Mouse (Mus musculus) layer of hippocampus, postnatal 14 days (tissue): ENCODE measurements around the gene Insig2. TPM values are rescaled to one million over a fixed set of nuclear protein-coding genes. Genes with fewer than 3 reads are reported as not detected.

Experiments used
- DNase-seq, 2 experiments: peaks; one replicate each; pipeline ENCODE4 v3.0.0; 2021 to 2022; ENCODE audit warnings: low spot score in 2 of 2, mixed read lengths in 1 of 2
- long read RNA-seq, 2 experiments: library from polyadenylated mRNA; stranded (forward); transcript quantifications; one replicate each; pipeline ENCODE4 v2.0.0; 2021
- total RNA-seq, 2 experiments: library from RNA; stranded (reverse); gene quantifications; 2 replicates each; pipeline ENCODE4 v1.2.3; 2021

Gene Insig2
- total RNA-seq: 10 to 100 TPM; 55.5 to 63.7 TPM
- long read RNA-seq, experiment 1, transcript Insig2-201 (6 exons, 2,697 nt): major isoform, 58 of 78 reads
- long read RNA-seq, experiment 1, partial matches to known transcripts: 2 of 78 reads
- long read RNA-seq, experiment 1, other reads (novel, unspliced or antisense): 17 of 78 reads
- long read RNA-seq, experiment 2, transcript Insig2-201 (6 exons, 2,697 nt): major isoform, 82 of 112 reads
- long read RNA-seq, experiment 2, partial matches to known transcripts: 8 of 112 reads
- long read RNA-seq, experiment 2, other reads (novel, unspliced or antisense): 21 of 112 reads

DNA sequence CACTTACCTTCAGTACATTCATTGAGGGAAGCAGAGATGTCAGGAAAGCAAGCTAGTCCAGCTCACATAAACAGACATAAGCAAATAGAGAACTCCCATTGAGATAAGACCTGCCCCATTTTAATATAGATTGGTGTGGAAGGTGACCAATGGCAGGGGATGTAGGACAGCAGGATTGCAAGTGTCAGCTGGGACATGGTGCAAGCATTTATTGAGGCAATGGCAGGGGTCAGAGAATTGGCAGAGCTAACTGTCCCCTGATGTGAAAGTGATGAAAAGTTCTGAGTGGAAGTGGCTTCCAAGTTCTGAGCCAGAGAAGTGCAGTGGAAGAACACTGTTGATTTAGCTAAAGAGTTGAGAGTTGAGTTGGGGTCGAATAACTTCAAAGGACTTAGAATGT, at the start of gene Insig2:
Gene Insig2 (minus strand): TSS at position 105 of the 400 bp plus-strand sequence.
- no peak for DNase-seq

GRCm38 (mm10) chr1:121381562-121381961, 49.2 kb upstream of the Insig2 start:
- no peak for DNase-seq

GRCm38 (mm10) chr1:121380033-121380432, 47.6 kb upstream of the Insig2 start:
- DNase-seq: no peak

DNA sequence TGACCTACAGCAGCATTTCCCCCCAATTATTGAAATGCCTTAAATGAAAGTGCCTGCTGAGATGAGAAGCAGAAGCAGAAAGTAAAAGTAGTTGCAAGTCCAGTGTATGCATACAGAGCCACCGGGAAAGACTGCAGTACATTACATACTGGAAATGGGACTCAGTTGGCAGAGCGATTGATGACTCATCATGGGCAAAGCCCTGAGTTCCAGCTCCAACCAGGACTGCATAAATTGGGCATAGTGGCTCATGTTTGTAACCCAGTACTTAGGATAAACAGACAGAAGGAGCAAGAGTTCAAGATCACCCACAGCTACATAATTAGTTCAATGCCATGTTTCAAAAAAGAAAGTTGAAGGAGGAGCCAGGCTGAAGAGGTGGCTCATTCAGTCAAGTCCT, 45.5 kb upstream of the Insig2 start:
- DNase-seq: no peak

DNA sequence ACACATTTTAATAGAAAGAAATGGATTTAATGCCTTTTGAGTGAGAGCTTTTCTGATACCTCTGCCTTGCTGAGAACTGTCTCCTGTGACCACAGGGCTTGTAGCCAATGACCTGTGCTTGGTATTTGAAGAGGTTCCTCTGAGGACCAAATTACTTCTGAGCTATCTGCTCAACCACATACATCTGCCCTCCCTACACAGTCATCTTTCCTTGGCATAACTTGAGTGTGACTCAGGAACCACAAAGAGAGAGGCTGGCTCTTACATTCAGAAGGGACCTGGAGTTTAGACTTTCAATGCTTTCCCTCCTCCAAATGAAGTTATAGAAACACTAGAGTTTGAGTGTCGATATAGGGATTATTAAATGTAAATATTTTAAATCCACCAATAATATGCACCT, 45.0 kb upstream of the Insig2 start:
- DNase-seq: no peak

- DNase-seq: no peak
Measured at GRCm38 (mm10) chr1:121373631-121374030, 41.2 kb upstream of the Insig2 start.

DNA sequence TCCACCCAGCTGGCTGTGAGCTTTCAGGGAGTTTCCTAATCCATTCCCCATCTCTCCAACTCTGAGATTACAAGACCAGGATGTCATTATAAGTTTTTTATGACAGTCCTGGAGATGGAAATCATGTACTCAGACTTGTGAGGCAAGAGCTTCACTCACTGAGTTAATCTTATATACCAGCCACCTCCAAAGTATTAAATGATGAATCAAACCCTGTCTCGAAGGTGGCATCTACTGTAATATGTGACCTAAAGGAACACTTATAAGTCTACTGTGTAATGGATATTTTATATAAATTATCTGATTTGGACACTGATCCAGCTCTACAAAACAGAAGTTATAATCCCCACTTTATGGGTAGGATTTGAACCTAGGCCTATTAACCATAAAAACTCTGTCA, 40.3 kb upstream of the Insig2 start:
- DNase-seq: no peak

GRCm38 (mm10) chr1:121371449-121371848, 39.1 kb upstream of the Insig2 start:
- no peak for DNase-seq

GRCm38 (mm10) chr1:121367257-121367656, 34.9 kb upstream of the Insig2 start:
- no peak for DNase-seq

GRCm38 (mm10) chr1:121360561-121360960, 28.2 kb upstream of the Insig2 start:
- DNase-seq: no peak

GRCm38 (mm10) chr1:121359680-121360079, 27.3 kb upstream of the Insig2 start:
- DNase-seq: no peak

- no peak for DNase-seq
Measured at GRCm38 (mm10) chr1:121353779-121354178, 21.4 kb upstream of the Insig2 start.

- DNase-seq: no peak
Measured at GRCm38 (mm10) chr1:121351037-121351436, 18.6 kb upstream of the Insig2 start.

- DNase-seq: no peak
Measured at GRCm38 (mm10) chr1:121350616-121351015, 18.2 kb upstream of the Insig2 start.

GRCm38 (mm10) chr1:121348875-121349847, 16.8 kb upstream of the Insig2 start:
- DNase-seq: no peak

DNA sequence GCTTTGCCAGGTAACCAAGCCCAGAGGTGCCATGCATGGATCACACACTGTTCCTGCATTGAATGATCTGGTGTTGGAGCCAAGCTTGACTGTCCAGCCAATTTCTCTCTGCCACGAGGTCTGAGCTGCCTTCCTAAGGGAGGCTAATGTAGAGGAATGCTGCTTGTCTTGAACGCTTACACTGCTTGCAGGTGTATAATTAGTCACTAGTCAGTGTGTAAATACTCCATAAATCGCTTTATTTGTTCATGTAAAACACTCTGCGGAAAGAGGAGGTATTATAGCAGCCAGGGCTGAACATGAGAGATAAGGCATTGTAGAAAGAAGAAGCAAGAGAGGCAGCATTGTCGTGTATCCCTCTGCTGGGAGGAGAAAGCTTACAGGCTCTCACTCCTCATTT, 11.6 kb upstream of the Insig2 start:
- DNase-seq: no peak

DNA sequence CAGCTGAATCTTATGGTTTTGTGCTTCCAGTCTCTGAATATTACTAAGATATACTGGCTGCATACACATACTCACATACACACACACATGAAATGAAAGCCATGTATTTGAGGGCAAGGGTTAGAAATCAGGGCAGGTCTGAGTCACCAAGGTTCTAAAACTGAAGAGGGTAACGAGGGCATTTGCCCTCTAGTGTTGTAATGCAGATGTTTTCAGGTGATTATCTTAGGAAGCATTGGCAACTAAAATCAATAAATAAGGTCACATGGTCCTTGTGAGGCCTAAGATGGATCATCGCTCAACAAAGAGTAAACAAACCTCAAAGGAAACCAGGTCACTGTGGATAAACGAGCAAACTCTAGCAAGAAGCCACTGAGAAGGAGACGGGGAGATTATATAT, 3.4 kb upstream of the Insig2 start:
- DNase-seq: no peak

DNA sequence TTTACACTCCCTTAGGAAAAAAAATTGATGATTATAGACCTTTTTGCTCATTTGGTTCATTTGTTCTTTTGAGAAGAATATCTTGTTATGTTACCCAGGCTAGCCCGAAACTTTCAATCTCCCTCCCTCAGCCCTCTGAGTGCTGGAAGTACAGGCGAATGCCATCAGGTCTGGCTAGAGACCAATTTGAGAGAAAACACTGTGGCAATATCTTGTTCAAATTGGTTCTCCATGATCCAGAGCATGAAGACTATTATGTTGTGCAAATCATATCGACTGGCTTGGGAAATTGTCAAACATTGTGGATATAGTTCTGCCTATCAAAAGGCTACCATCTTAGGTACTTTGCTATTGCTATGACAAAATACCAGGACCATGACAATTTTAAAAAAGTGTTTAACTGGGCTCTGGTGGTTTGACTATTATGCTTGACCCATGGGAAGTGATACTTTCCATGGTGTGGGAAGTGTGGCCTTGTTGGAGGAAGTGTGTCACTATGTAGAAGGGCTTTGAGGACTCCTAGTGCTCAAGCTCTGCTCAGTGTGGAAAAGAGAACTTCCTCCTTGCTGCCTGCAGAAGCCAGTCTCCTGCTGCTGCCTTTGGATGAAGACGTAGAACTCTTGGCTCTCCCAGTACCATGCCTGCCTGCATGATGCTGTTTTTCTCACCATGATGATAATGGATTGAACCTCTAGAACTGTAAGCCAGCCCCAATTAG, 1.8 kb upstream of the Insig2 start:
- DNase-seq: no peak

- DNase-seq: no peak
Measured at GRCm38 (mm10) chr1:121330621-121331020, 1.8 kb downstream of the Insig2 start.

DNA sequence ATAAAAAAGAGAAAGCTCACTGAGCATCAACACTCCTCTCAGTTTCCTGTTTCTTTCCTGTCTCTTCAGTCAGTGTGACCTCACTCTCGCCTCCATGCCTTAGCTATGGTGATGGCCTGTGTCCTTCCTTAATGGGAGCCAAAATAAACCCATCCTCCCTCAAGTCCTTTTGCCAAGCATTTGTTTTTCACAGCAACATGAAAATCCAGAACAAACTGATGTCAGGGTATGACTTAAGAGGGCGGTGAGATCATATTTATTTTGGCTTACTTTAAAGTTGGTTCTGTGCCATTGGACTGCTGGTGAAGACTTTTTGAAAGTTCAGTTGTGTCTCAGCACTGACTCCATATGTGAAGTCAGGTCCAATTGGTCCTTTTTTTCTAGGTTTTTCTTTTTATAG, 3.0 kb downstream of the Insig2 start:
- no peak for DNase-seq

GRCm38 (mm10) chr1:121328193-121328555, 4.2 kb downstream of the Insig2 start:
- DNase-seq: no peak
